Mouse (Mus musculus) lung, postnatal 0 days (tissue): Measurements from ENCODE around the gene Fto. TPM values are rescaled to one million over a fixed set of nuclear protein-coding genes. Genes with fewer than 3 reads are reported as not detected.

ENCODE experiments used
- ATAC-seq: fragments of 200-750 bp; cut with Nextera tagmentation; 2 replicates; pipeline ENCODE4 v1.8.0; 2017; ENCODE audit warnings: moderate library complexity
- DNase-seq: peaks from one replicate; pipeline ENCODE4 v3.0.0-alpha.2; 2016; ENCODE audit warnings: low spot score
- H3K27ac ChIP-seq: fragments of 300-500 bp; sonication (generic); 2 replicates; pipeline ENCODE4 v1.5.1; 2014; ENCODE audit warnings: antibody characterized with exemption, mild to moderate bottlenecking, low read length, mixed read lengths
- H3K27me3 ChIP-seq: fragments of 300-500 bp; sonication (generic); replicated peaks from 2 replicates; pipeline ENCODE4 v1.6.1; 2014; ENCODE audit warnings: low read length, mixed read lengths; ENCODE audit not compliant: insufficient read depth
- H3K36me3 ChIP-seq: fragments of 300-500 bp; sonication (generic); 2 replicates; pipeline ENCODE4 v1.6.1; 2014; ENCODE audit warnings: low read length, mixed read lengths; ENCODE audit not compliant: insufficient read depth
- H3K4me1 ChIP-seq: fragments of 300-500 bp; sonication (generic); 2 replicates; pipeline ENCODE4 v1.6.1; 2014; ENCODE audit warnings: antibody characterized with exemption, low read depth, low read length, mixed read lengths; ENCODE audit not compliant: insufficient read depth
- H3K4me2 ChIP-seq: fragments of 300-500 bp; sonication (generic); replicated peaks from 2 replicates; pipeline ENCODE4 v1.6.1; 2014; ENCODE audit warnings: low read depth, mild to moderate bottlenecking, low read length, moderate library complexity, mixed read lengths
- H3K4me3 ChIP-seq: fragments of 300-500 bp; sonication (generic); 2 replicates; pipeline ENCODE4 v1.5.1; 2014; ENCODE audit warnings: low read depth, low read length
- H3K9ac ChIP-seq: fragments of 300-500 bp; sonication (generic); replicated peaks from 2 replicates; pipeline ENCODE4 v1.6.1; 2014; ENCODE audit warnings: low read depth, mild to moderate bottlenecking
- H3K9me3 ChIP-seq: fragments of 300-500 bp; sonication (generic); 2 replicates; pipeline ENCODE4 v1.6.1; 2016; ENCODE audit warnings: low read length, mixed read lengths
- CTCF ChIP-seq: IDR thresholded peaks from 2 replicates; pipeline ENCODE4 v1.5.1; 2016; ENCODE audit warnings: antibody characterized with exemption, mild to moderate bottlenecking
- EP300 ChIP-seq: IDR thresholded peaks from 2 replicates; pipeline ENCODE4 v1.6.1; 2016; ENCODE audit warnings: antibody characterized with exemption, mild to moderate bottlenecking, control low read depth
- WGBS: fragments of 180-500 bp; shearing (Covaris S2); extraction: QIAGEN DNeasy Blood & Tissue Kit; methylation state at CpG from one replicate; pipeline ENCODE4 v1.1.7; 2014; 5-methylcytosine and 5-hydroxymethylcytosine counted together
- polyA plus RNA-seq: library from polyadenylated mRNA; unstranded; fragments of >200 nt; fragmentation: Nextera tagmentation; extraction: Ambion mirVana; gene quantifications from 2 replicates; pipeline ENCODE4 v1.2.1, GENCODE M21; 2015

The Fto gene
- polyA plus RNA-seq, 1 experiment from 2014 or later, result 29.8 TPM

GRCm38 (mm10) chr8:91385808-91386207 lies 72.5 kb downstream of the Fto start:
- no peaks in the 10 kb centered on the region for H3K27me3 ChIP-seq
- H3K4me1 ChIP-seq, result peaks cover 7% of the 10 kb centered on the region
- ATAC-seq, result no peak
- H3K27ac ChIP-seq, result no peak overlapping the region
- no peaks in the 10 kb centered on the region for H3K9me3 ChIP-seq
- H3K9ac ChIP-seq, result no peak overlapping the region
- no peak overlapping the region for H3K4me3 ChIP-seq
- H3K4me2 ChIP-seq, result no peak overlapping the region
- 88% methylated on average over 7 of the region's 7 CpGs for WGBS
- no peaks in the 10 kb centered on the region for H3K36me3 ChIP-seq
- no peak for DNase-seq
- TF ChIP-seq CTCF, result no peak
- TF ChIP-seq EP300, result no peak

- H3K9me3 ChIP-seq, result no peaks in the 10 kb centered on the region
- TF ChIP-seq EP300, result no peak
- H3K27me3 ChIP-seq, result no peaks in the 10 kb centered on the region
- H3K9ac ChIP-seq, result no peak overlapping the region
- no peak overlapping the region for H3K27ac ChIP-seq
- no peaks in the 10 kb centered on the region for H3K36me3 ChIP-seq
- peaks cover 3% of the 10 kb centered on the region; the same call in 1 of the 2 replicates for H3K4me1 ChIP-seq
- 69% methylated on average over 9 of the region's 9 CpGs for WGBS
- no peak overlapping the region for H3K4me3 ChIP-seq
- no peak overlapping the region for H3K4me2 ChIP-seq
- no peak for DNase-seq
- ATAC-seq, result no peak
These were observed 77.2 kb downstream of the Fto start for GRCm38 (mm10) chr8:91390369-91391020.

- Histone ChIP-seq H3K27me3 (no peaks in the 10 kb centered on the region), H3K9ac (no peak overlapping the region), H3K9me3 (no peaks in the 10 kb centered on the region), H3K36me3 (no peaks in the 10 kb centered on the region), H3K27ac (peak overlapping the region; percentile 32; the same call in 1 of the 2 replicates), H3K4me2 (peak overlapping the region; percentile 25; the same call in 1 of the 2 replicates), H3K4me3 (no peak overlapping the region), H3K4me1 (peaks cover 3% of the 10 kb centered on the region; the same call in 1 of the 2 replicates)
- ATAC-seq, result no peak
- TF ChIP-seq EP300 (no peak), CTCF (no peak)
- 41% methylated on average over 7 of the region's 7 CpGs for WGBS
- DNase-seq, result peak; percentile 36
These were observed 78.9 kb downstream of the Fto start for GRCm38 (mm10) chr8:91392261-91392660.

GRCm38 (mm10) chr8:91395340-91396055 lies 82.2 kb downstream of the Fto start:
- Histone ChIP-seq H3K4me3 (no peak overlapping the region), H3K27me3 (no peaks in the 10 kb centered on the region), H3K36me3 (no peaks in the 10 kb centered on the region), H3K9me3 (no peaks in the 10 kb centered on the region), H3K9ac (no peak overlapping the region), H3K4me2 (no peak overlapping the region), H3K4me1 (peaks cover 2% of the 10 kb centered on the region; the same call in 1 of the 2 replicates), H3K27ac (no peak overlapping the region)
- ATAC-seq (peak; percentile 60; the same call in 1 of the 2 replicates), DNase-seq (peak; percentile 37)
- 80% methylated on average over 6 of the region's 6 CpGs for WGBS
- TF ChIP-seq EP300, result peak; percentile 25; the same call in 1 of the 2 replicates
- TF ChIP-seq CTCF, result no peak

- H3K9ac ChIP-seq, result no peak overlapping the region
- no peaks in the 10 kb centered on the region for H3K36me3 ChIP-seq
- no peaks in the 10 kb centered on the region for H3K4me1 ChIP-seq
- H3K4me2 ChIP-seq, result no peak overlapping the region
- no peaks in the 10 kb centered on the region for H3K27me3 ChIP-seq
- no peak overlapping the region for H3K27ac ChIP-seq
- no peak overlapping the region for H3K4me3 ChIP-seq
- ATAC-seq, result no peak
- no peak for DNase-seq
- 77% methylated on average over 5 of the region's 5 CpGs for WGBS
- TF ChIP-seq CTCF (no peak), EP300 (no peak)
- H3K9me3 ChIP-seq, result no peaks in the 10 kb centered on the region
These were observed 84.7 kb downstream of the Fto start for GRCm38 (mm10) chr8:91398053-91398452.

GRCm38 (mm10) chr8:91402980-91403975 lies 90.0 kb downstream of the Fto start:
- TF ChIP-seq CTCF, result no peak
- no peak for TF ChIP-seq EP300
- Histone ChIP-seq H3K9ac (no peak overlapping the region), H3K4me3 (no peak overlapping the region), H3K27ac (no peak overlapping the region), H3K36me3 (no peaks in the 10 kb centered on the region), H3K9me3 (no peaks in the 10 kb centered on the region), H3K4me1 (no peaks in the 10 kb centered on the region), H3K4me2 (no peak overlapping the region), H3K27me3 (no peaks in the 10 kb centered on the region)
- ATAC-seq, result no peak; the same call in 1 of the 2 replicates
- 74% methylated on average over 9 of the region's 9 CpGs for WGBS
- no peak for DNase-seq
